Mouse (Mus musculus): ENCODE data around the gene Fcrl6. TPM values are rescaled to one million over a fixed set of nuclear protein-coding genes. Genes with fewer than 3 reads are reported as not detected.

Gene Fcrl6
- polyA plus RNA-seq, 1 experiment, result not detected

GRCm38 (mm10) chr1:172624081-172624480, 21.7 kb upstream of the Fcrl6 start:
- 43% methylated on average over 3 of the region's 3 CpGs for WGBS
- Histone ChIP-seq H3K27me3 (replicated peaks; ENCODE audit: control insufficient read depth, insufficient read depth, low read length) (no peaks in the 10 kb centered on the region), H3K4me3 (ENCODE audit: insufficient read depth, low read depth, low read length) (no peak overlapping the region), H3K36me3 (ENCODE audit: control insufficient read depth, insufficient read depth, low read length) (no peaks in the 10 kb centered on the region), H3K27ac (ENCODE audit: insufficient read depth, low read depth, low read length) (no peak overlapping the region), H3K4me1 (ENCODE audit: control insufficient read depth, insufficient read depth, low read length) (no peaks in the 10 kb centered on the region; the same call in 1 of the 2 replicates)
- TF ChIP-seq CTCF (conservative IDR thresholded peaks at IDR 0.05; ENCODE audit: insufficient read depth, insufficient read length, low read depth, low read length), result no peak
- TF ChIP-seq POLR2A (IDR thresholded peaks at IDR 0.05; ENCODE audit: low read depth, low read length), result no peak
- no peak for DNase-seq

- H3K4me3 ChIP-seq (ENCODE audit: insufficient read depth, low read depth, low read length), result no peak overlapping the region
- 39% methylated on average over 5 of the region's 5 CpGs for WGBS
- no peak for DNase-seq
- H3K36me3 ChIP-seq (ENCODE audit: control insufficient read depth, insufficient read depth, low read length), result no peaks in the 10 kb centered on the region
- no peaks in the 10 kb centered on the region for H3K27me3 ChIP-seq (replicated peaks; ENCODE audit: control insufficient read depth, insufficient read depth, low read length)
- TF ChIP-seq CTCF (conservative IDR thresholded peaks at IDR 0.05; ENCODE audit: insufficient read depth, insufficient read length, low read depth, low read length), result no peak
- TF ChIP-seq POLR2A (IDR thresholded peaks at IDR 0.05; ENCODE audit: low read depth, low read length), result no peak
- H3K27ac ChIP-seq (ENCODE audit: insufficient read depth, low read depth, low read length), result no peak overlapping the region
- no peaks in the 10 kb centered on the region; the same call in 1 of the 2 replicates for H3K4me1 ChIP-seq (ENCODE audit: control insufficient read depth, insufficient read depth, low read length)
These were observed 21.2 kb upstream of the Fcrl6 start for GRCm38 (mm10) chr1:172623599-172623998.

GRCm38 (mm10) chr1:172619235-172619634, 16.9 kb upstream of the Fcrl6 start:
- DNase-seq, result peak; percentile 80
- H3K36me3 ChIP-seq (ENCODE audit: control insufficient read depth, insufficient read depth, low read length), result no peaks in the 10 kb centered on the region
- H3K4me3 ChIP-seq (ENCODE audit: insufficient read depth, low read depth, low read length), result no peak overlapping the region
- WGBS, result 12% methylated on average over 7 of the region's 7 CpGs
- TF ChIP-seq POLR2A (IDR thresholded peaks at IDR 0.05; ENCODE audit: low read depth, low read length) (no peak), CTCF (conservative IDR thresholded peaks at IDR 0.05; ENCODE audit: insufficient read depth, insufficient read length, low read depth, low read length) (peak; percentile 95)
- H3K4me1 ChIP-seq (ENCODE audit: control insufficient read depth, insufficient read depth, low read length), result no peaks in the 10 kb centered on the region; the same call in 1 of the 2 replicates
- H3K27me3 ChIP-seq (replicated peaks; ENCODE audit: control insufficient read depth, insufficient read depth, low read length), result no peaks in the 10 kb centered on the region
- no peak overlapping the region for H3K27ac ChIP-seq (ENCODE audit: insufficient read depth, low read depth, low read length)

DNA sequence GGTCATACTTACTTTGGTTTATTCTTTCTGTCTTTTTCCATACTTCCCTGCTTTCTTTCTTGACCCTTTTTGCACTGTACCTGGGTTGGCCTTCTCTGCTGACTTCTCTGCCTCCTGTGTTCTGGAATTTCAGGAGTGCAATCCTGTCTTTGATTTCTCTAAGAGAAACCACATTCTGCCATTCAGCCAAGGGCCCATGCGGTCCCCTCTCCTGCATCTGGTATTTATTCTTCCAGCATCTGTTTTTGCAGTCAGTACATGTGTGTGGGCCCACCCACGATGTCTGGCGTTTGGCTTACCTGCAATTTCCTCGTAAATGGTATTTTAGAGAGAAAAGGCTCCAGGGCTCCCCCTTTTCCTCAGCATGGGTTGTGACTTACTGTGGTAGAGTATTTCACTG, 15.8 kb upstream of the Fcrl6 start:
- no peaks in the 10 kb centered on the region for H3K4me1 ChIP-seq (ENCODE audit: control insufficient read depth, insufficient read depth, low read length)
- DNase-seq, result no peak
- no peaks in the 10 kb centered on the region for H3K36me3 ChIP-seq (ENCODE audit: control insufficient read depth, insufficient read depth, low read length)
- 54% methylated on average over 4 of the region's 4 CpGs for WGBS
- no peak overlapping the region for H3K27ac ChIP-seq (ENCODE audit: insufficient read depth, low read depth, low read length)
- no peaks in the 10 kb centered on the region for H3K27me3 ChIP-seq (replicated peaks; ENCODE audit: control insufficient read depth, insufficient read depth, low read length)
- no peak overlapping the region for H3K4me3 ChIP-seq (ENCODE audit: insufficient read depth, low read depth, low read length)
- TF ChIP-seq CTCF (conservative IDR thresholded peaks at IDR 0.05; ENCODE audit: insufficient read depth, insufficient read length, low read depth, low read length) (no peak), POLR2A (IDR thresholded peaks at IDR 0.05; ENCODE audit: low read depth, low read length) (no peak)

DNA sequence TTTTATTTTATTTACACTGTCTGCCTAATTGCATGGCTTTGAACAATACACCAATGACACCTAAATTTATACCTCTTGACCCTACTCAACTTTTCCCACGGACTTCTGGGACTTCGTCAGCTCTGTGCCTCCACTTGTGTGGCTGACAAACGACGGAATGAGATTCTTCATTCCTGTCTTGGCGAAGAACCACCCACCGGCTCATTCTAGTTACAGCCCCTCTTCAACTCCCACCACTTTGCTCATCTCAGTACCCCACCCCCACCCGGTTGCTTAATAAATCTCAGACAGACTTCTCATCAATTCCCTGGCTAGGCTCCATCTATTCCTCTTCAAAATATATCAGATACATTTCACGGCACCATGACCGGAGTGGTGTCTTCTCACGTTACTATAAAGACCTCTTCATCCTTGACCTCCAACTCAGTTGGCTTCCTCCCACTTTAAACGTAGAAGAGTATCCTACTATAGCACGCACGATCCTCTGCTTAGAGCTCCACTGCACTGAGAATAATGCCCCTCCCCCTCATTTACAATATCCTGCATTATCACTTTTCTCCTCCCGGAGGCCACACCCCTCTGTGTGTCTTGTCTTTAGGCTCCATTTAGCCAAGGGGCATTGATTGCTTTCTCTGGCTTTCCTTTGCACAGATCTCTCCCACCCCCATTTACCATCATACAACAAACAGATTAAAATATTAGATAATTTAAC, 15.2 kb upstream of the Fcrl6 start:
- Histone ChIP-seq H3K4me1 (ENCODE audit: control insufficient read depth, insufficient read depth, low read length) (no peaks in the 10 kb centered on the region), H3K27me3 (replicated peaks; ENCODE audit: control insufficient read depth, insufficient read depth, low read length) (no peaks in the 10 kb centered on the region), H3K36me3 (ENCODE audit: control insufficient read depth, insufficient read depth, low read length) (no peaks in the 10 kb centered on the region), H3K4me3 (ENCODE audit: insufficient read depth, low read depth, low read length) (no peak overlapping the region), H3K27ac (ENCODE audit: insufficient read depth, low read depth, low read length) (no peak overlapping the region)
- no peak for DNase-seq
- 24% methylated on average over 14 of the region's 14 CpGs for WGBS
- TF ChIP-seq POLR2A (IDR thresholded peaks at IDR 0.05; ENCODE audit: low read depth, low read length) (no peak), CTCF (conservative IDR thresholded peaks at IDR 0.05; ENCODE audit: insufficient read depth, insufficient read length, low read depth, low read length) (no peak)

DNA sequence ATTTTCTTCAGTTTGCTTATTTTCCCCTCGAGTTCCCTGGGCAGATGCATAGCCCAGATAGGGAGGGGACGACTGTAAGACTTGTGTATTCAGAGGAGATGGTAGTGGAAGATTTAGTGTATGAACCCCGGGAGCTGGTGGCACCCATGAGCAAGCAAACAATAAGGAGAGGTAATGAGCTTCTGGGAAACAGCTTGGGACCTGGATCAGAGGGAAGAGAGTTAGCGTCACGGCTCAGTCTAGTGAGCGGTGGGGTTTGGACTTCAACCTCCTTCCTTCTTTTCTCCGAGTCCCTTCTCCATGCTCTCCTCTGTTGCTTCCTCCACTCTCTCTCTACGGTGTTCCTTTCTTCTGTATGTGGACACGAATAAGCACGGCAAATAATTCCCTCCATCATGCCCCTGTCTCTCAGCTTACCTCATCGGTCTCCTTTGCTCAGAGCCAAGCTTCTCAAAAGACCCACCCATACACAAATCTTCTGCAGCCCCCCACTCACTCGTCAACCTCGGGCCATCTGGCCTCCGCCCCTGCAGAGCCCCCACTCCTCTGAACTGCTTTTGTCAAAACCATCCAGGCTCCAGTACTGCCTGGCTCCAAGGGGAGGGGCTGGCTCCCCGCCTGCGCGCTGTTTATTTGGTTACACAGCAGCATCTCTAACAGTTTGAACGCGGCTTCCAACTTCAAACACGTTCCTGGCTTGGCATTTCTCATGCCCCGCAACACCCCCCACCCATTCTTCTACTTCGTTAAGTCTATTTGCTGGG, 14.4 kb upstream of the Fcrl6 start:
- Histone ChIP-seq H3K27me3 (replicated peaks; ENCODE audit: control insufficient read depth, insufficient read depth, low read length) (no peaks in the 10 kb centered on the region), H3K4me3 (ENCODE audit: insufficient read depth, low read depth, low read length) (no peak overlapping the region), H3K27ac (ENCODE audit: insufficient read depth, low read depth, low read length) (no peak overlapping the region), H3K36me3 (ENCODE audit: control insufficient read depth, insufficient read depth, low read length) (no peaks in the 10 kb centered on the region), H3K4me1 (ENCODE audit: control insufficient read depth, insufficient read depth, low read length) (no peaks in the 10 kb centered on the region)
- 8% methylated on average over 22 of the region's 22 CpGs for WGBS
- TF ChIP-seq POLR2A (IDR thresholded peaks at IDR 0.05; ENCODE audit: low read depth, low read length) (no peak), CTCF (conservative IDR thresholded peaks at IDR 0.05; ENCODE audit: insufficient read depth, insufficient read length, low read depth, low read length) (no peak)
- DNase-seq, result no peak

DNA sequence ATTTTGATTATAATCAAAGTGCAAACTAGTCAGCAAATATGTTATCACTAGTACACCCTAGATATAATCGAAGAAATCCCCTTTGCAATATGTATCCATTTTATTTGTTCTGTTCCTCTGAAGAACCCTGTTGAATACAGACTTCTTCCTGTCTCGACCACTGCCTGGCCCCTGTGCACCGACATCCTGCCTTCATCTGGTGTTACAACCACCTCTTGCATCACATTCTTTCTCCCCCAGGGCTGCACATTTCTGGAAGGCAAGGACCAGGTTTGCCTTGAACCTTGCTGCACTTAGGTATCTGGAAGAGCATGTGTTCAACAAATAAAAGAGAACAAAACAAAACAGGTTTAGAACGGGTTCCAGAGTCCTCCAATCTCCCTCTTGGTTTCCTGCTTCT, 13.1 kb upstream of the Fcrl6 start:
- TF ChIP-seq POLR2A (IDR thresholded peaks at IDR 0.05; ENCODE audit: low read depth, low read length), result no peak
- TF ChIP-seq CTCF (conservative IDR thresholded peaks at IDR 0.05; ENCODE audit: insufficient read depth, insufficient read length, low read depth, low read length), result no peak
- WGBS, result 42% methylated on average over 4 of the region's 4 CpGs
- Histone ChIP-seq H3K27ac (ENCODE audit: insufficient read depth, low read depth, low read length) (no peak overlapping the region), H3K27me3 (replicated peaks; ENCODE audit: control insufficient read depth, insufficient read depth, low read length) (no peaks in the 10 kb centered on the region), H3K4me3 (ENCODE audit: insufficient read depth, low read depth, low read length) (no peak overlapping the region), H3K36me3 (ENCODE audit: control insufficient read depth, insufficient read depth, low read length) (no peaks in the 10 kb centered on the region), H3K4me1 (ENCODE audit: control insufficient read depth, insufficient read depth, low read length) (no peaks in the 10 kb centered on the region)
- DNase-seq, result no peak

All from kidney, adult 2 months (tissue).